Mouse (Mus musculus) heart, embryonic 11.5 days (tissue): ENCODE measurements at regions not wholly inside any gene's neighbourhood (a gene's known extent, or its start where the extent isn't known, plus 50 kb on each side); places are given as distances from the start of the nearest gene placed in this dataset.

Experiments
- ATAC-seq: fragments of 200-750 bp; cut with Nextera tagmentation; replicated peaks from 2 replicates; pipeline ENCODE4 v1.8.0; 2017; ENCODE audit warnings: moderate library complexity; ENCODE audit not compliant: insufficient number of reproducible peaks, low FRiP score, low TSS enrichment
- H3K27ac ChIP-seq: fragments of 300-500 bp; sonication (generic); 2 replicates; pipeline ENCODE4 v1.5.1; 2014; ENCODE audit warnings: mild to moderate bottlenecking, low read depth, low read length
- H3K27me3 ChIP-seq: fragments of 300-500 bp; sonication (generic); 2 replicates; pipeline ENCODE4 v1.6.1; 2014; ENCODE audit warnings: mild to moderate bottlenecking, low read length, mixed read lengths; ENCODE audit not compliant: control insufficient read depth, insufficient read depth
- H3K36me3 ChIP-seq: fragments of 300-500 bp; sonication (generic); 2 replicates; pipeline ENCODE4 v1.6.1; 2014; ENCODE audit warnings: mild to moderate bottlenecking, low read length, moderate library complexity, mixed read lengths; ENCODE audit not compliant: control insufficient read depth, insufficient read depth
- H3K4me1 ChIP-seq: fragments of 300-500 bp; sonication (generic); 2 replicates; pipeline ENCODE4 v1.6.1; 2014; ENCODE audit warnings: low read length; ENCODE audit not compliant: control insufficient read depth, insufficient read depth
- H3K4me2 ChIP-seq: fragments of 300-500 bp; sonication (generic); 2 replicates; pipeline ENCODE4 v1.6.1; 2014; ENCODE audit warnings: mild to moderate bottlenecking, moderate library complexity
- H3K4me3 ChIP-seq: fragments of 300-500 bp; sonication (generic); 2 replicates; pipeline ENCODE4 v1.5.1; 2014; ENCODE audit warnings: low read depth, low read length
- H3K9ac ChIP-seq: fragments of 300-500 bp; sonication (generic); 2 replicates; pipeline ENCODE4 v1.6.1; 2014; ENCODE audit warnings: mild to moderate bottlenecking, low read depth, low read length, moderate library complexity
- H3K9me3 ChIP-seq: fragments of 300-500 bp; sonication (generic); replicated peaks from 2 replicates; pipeline ENCODE4 v1.6.1; 2016; ENCODE audit warnings: low read length; ENCODE audit not compliant: control insufficient read depth
- WGBS: fragments of 180-500 bp; shearing (Covaris S2); extraction: QIAGEN DNeasy Blood & Tissue Kit; methylation state at CpG from one replicate; pipeline ENCODE4 v1.1.7; 2014; ENCODE audit not compliant: insufficient replicate concordance; 5-methylcytosine and 5-hydroxymethylcytosine counted together

DNA sequence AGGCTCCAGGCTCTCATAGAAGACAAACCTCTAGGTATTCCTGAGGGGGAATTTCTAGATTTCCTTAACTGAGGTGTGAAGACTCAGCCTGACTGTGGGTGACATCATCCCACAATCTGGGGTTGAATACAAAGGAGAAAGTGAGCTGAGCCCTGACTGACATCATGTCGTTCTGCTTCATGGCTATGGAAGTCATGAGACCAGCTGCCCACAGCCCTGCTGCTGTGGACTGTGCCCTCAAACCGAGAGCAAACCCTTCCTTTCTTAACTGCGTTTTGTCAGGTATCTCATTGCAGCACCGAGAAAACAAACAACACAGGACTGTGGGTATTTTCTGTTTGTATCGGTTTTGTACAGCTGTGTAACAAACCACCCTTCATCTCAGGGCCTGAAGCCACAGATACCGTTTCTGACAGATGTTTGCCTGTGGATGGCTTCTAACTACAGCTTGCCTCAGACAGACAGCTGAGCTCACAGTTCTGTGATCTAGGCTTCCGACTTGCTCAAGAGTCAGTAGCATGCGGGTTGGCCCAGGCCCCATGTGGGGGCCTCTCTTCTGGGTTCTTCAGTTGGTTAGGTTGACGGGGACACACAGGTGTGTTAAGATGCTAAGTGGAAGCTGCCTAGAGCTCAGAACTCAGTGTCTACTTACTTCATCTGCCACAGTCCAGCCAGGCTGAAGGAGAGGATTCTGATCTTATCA is 150.9 kb downstream of the Tpra1 start:
- H3K4me2 ChIP-seq: no peak overlapping the region
- no peaks in the 10 kb centered on the region for H3K4me1 ChIP-seq
- no peak for ATAC-seq
- H3K4me3 ChIP-seq: no peak overlapping the region
- H3K27me3 ChIP-seq: no peaks in the 10 kb centered on the region
- H3K9ac ChIP-seq: no peak overlapping the region
- 74% methylated on average over 9 of the region's 9 CpGs for WGBS
- no peaks in the 10 kb centered on the region for H3K36me3 ChIP-seq
- H3K9me3 ChIP-seq: no peaks in the 10 kb centered on the region
- H3K27ac ChIP-seq: no peak overlapping the region

DNA sequence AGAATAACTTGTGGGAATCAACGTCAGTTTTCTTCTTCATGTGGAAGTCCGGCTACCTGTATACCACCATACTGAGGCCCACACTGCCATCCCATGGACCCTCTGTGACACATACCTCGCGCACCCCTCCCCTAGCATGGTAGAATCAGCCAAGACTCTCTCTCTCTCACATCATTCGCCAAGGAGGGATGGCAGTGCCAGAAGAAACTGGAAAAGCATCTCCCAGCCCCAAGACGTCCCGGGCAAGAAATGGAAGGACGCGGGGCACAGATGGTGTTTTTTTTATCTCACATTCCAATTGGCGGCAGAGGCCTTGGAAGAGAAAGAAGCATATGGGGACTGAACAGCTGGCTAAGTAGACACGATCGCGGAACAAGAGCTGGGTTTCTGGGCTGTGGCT is 152.0 kb downstream of the Tpra1 start:
- Histone ChIP-seq H3K36me3 (no peaks in the 10 kb centered on the region), H3K9ac (no peak overlapping the region), H3K4me3 (no peak overlapping the region), H3K9me3 (no peaks in the 10 kb centered on the region), H3K27ac (no peak overlapping the region), H3K4me2 (no peak overlapping the region), H3K4me1 (no peaks in the 10 kb centered on the region), H3K27me3 (no peaks in the 10 kb centered on the region)
- WGBS: 80% methylated on average over 13 of the region's 13 CpGs
- ATAC-seq: no peak

- Histone ChIP-seq H3K27me3 (no peaks in the 10 kb centered on the region), H3K9ac (no peak overlapping the region), H3K9me3 (no peaks in the 10 kb centered on the region), H3K27ac (no peak overlapping the region), H3K4me1 (no peaks in the 10 kb centered on the region), H3K4me3 (no peak overlapping the region), H3K4me2 (no peak overlapping the region), H3K36me3 (no peaks in the 10 kb centered on the region)
- WGBS: 79% methylated on average over 4 of the region's 4 CpGs
- no peak for ATAC-seq
These were observed 157.5 kb downstream of the Tpra1 start for GRCm38 (mm10) chr6:89059431-89059975.

- no peak overlapping the region for H3K4me3 ChIP-seq
- no peaks in the 10 kb centered on the region for H3K36me3 ChIP-seq
- H3K4me2 ChIP-seq: no peak overlapping the region
- no peak overlapping the region for H3K27ac ChIP-seq
- H3K9ac ChIP-seq: no peak overlapping the region
- H3K9me3 ChIP-seq: no peaks in the 10 kb centered on the region
- no peaks in the 10 kb centered on the region for H3K4me1 ChIP-seq
- 68% methylated on average over 7 of the region's 7 CpGs for WGBS
- H3K27me3 ChIP-seq: no peaks in the 10 kb centered on the region
- ATAC-seq: no peak
These were observed 163.0 kb downstream of the Tpra1 start for GRCm38 (mm10) chr6:89064977-89065580.

DNA sequence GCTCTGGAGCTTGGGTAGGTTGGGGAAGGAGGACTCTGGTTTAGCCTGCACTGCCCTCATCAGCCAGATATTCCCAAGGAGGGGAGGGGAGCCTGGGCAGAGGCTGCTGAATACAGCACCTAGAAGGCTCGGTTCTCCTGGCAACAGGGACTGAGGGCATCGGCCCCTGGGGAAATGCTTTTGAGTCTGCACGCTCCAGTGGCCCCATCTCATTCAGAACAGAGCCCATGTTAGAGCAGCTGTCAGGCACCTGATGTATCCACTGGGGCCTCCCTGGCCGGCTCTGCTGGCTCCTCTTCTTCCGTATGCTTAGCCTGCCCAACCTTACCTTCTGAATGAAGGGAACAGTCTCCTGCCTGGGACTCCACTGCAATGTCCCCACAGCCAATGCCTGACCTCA is 164.5 kb downstream of the Tpra1 start:
- H3K4me3 ChIP-seq: no peak overlapping the region
- ATAC-seq: no peak
- no peak overlapping the region for H3K27ac ChIP-seq
- H3K4me1 ChIP-seq: no peaks in the 10 kb centered on the region
- H3K9ac ChIP-seq: no peak overlapping the region
- H3K4me2 ChIP-seq: no peak overlapping the region
- WGBS: 74% methylated on average over 5 of the region's 5 CpGs
- no peaks in the 10 kb centered on the region for H3K36me3 ChIP-seq
- no peaks in the 10 kb centered on the region for H3K27me3 ChIP-seq
- no peaks in the 10 kb centered on the region for H3K9me3 ChIP-seq

DNA sequence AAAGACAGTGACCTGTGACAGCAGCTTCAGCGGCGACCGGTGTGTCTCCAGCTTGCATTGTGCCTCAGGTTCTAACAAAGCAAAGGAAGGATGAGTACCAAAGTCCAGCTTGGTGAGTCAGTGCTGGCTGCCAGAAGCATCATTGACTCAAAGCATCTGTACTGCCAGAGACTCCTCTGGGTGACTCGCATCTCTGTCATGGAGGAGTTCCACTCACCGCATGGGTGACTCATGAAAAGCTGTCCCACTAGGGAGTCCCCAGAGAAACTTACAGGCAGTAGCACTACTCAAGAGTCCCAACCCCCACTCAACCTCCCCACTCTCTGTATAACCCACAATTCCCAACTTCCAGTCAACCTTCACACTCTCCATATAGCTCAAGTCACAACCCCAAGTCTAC is 166.2 kb downstream of the Tpra1 start:
- WGBS: 90% methylated on average over 5 of the region's 5 CpGs
- no peaks in the 10 kb centered on the region for H3K36me3 ChIP-seq
- H3K27me3 ChIP-seq: no peaks in the 10 kb centered on the region
- no peak overlapping the region for H3K9ac ChIP-seq
- H3K27ac ChIP-seq: no peak overlapping the region
- H3K4me1 ChIP-seq: no peaks in the 10 kb centered on the region
- H3K4me2 ChIP-seq: no peak overlapping the region
- no peak overlapping the region for H3K4me3 ChIP-seq
- H3K9me3 ChIP-seq: no peaks in the 10 kb centered on the region
- no peak for ATAC-seq

DNA sequence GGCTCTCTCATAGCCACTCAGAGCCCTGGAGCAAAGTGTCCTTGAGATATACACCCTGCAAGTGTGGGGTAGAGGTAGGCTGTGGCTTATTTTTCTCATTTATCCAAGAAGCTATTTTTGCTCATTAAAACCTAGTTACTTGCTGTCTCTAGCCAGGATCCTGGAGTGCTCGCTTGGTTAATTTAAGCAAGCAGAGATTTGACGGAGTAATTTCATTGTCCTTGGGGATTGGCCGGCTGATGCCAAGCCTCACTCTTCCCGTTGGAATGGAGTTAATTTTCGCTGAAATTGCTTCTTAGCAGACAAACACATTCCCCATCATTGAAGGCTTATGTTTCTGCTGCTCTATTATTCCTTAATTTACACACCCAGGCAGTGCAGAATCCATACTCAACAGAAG is 167.1 kb downstream of the Tpra1 start:
- H3K9me3 ChIP-seq: no peaks in the 10 kb centered on the region
- H3K9ac ChIP-seq: no peak overlapping the region
- no peaks in the 10 kb centered on the region for H3K4me1 ChIP-seq
- WGBS: 73% methylated on average over 5 of the region's 5 CpGs
- no peak overlapping the region for H3K4me2 ChIP-seq
- ATAC-seq: no peak
- no peaks in the 10 kb centered on the region for H3K36me3 ChIP-seq
- H3K27me3 ChIP-seq: no peaks in the 10 kb centered on the region
- H3K27ac ChIP-seq: no peak overlapping the region
- no peak overlapping the region for H3K4me3 ChIP-seq

- no peaks in the 10 kb centered on the region for H3K27me3 ChIP-seq
These were observed 168.0 kb downstream of the Tpra1 start for GRCm38 (mm10) chr6:89070011-89070410.

DNA sequence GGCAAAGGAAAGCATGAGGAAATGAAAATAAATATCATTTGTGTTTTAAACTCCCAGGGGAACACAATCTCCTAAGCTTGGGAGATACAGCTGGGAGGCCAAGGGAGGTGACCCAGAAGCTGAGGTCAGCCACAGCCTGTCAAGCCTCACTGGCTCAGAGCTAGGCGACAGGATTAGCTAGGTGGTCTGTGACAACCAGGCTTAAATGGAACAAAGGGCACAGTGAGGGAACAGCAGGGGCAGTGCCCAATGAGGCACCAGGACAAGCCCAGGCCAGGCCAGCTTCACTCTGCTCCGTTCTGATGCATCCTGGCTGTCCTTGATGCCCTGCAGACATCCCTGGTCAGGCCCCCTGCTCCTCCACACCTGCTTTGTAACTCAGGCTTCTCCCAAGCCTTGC is 169.7 kb downstream of the Tpra1 start:
- 54% methylated on average over 2 of the region's 2 CpGs for WGBS
- Histone ChIP-seq H3K9ac (no peak overlapping the region), H3K4me3 (no peak overlapping the region), H3K36me3 (no peaks in the 10 kb centered on the region), H3K9me3 (no peaks in the 10 kb centered on the region), H3K27me3 (no peaks in the 10 kb centered on the region), H3K4me1 (no peaks in the 10 kb centered on the region), H3K4me2 (no peak overlapping the region), H3K27ac (no peak overlapping the region)
- ATAC-seq: no peak

More at GRCm38 (mm10) chr6:89070011-89070410, 168.0 kb downstream of the Tpra1 start:
- ATAC-seq: no peak
- Histone ChIP-seq H3K4me3 (no peak overlapping the region), H3K4me2 (no peak overlapping the region), H3K9ac (no peak overlapping the region), H3K27ac (no peak overlapping the region), H3K4me1 (no peaks in the 10 kb centered on the region), H3K9me3 (no peaks in the 10 kb centered on the region), H3K36me3 (no peaks in the 10 kb centered on the region)
- WGBS: 7% methylated on average over 3 of the region's 3 CpGs
